Mouse (Mus musculus) ES-E14 (cell line): ENCODE measurements around the gene Abcc9. TPM values are rescaled to one million over a fixed set of nuclear protein-coding genes. Genes with fewer than 3 reads are reported as not detected.

Experiments
- DNase-seq: peaks from one replicate; pipeline ENCODE4 v3.0.0-alpha.2; 2013; ENCODE audit warnings: low read depth, low spot score
- H3K27ac ChIP-seq: 2 replicates; pipeline ENCODE4 v1.5.1; 2012; ENCODE audit warnings: low read depth, mild to moderate bottlenecking, low read length, moderate library complexity, mixed read lengths; ENCODE audit not compliant: poor library complexity, insufficient read depth, severe bottlenecking
- H3K36me3 ChIP-seq: 2 replicates; pipeline ENCODE4 v1.6.1; 2012; ENCODE audit warnings: mild to moderate bottlenecking, low read length, moderate library complexity, mixed read lengths; ENCODE audit not compliant: control insufficient read depth, poor library complexity, insufficient read depth, severe bottlenecking
- H3K4me1 ChIP-seq, 2 experiments: fragments of 150-350 bp in 1 of 2; sonication (generic) in 1 of 2; 2 replicates each; pipeline ENCODE4 v1.6.1; 2012; ENCODE audit warnings: low read length in 2 of 2, mild to moderate bottlenecking in 1 of 2, mixed read lengths in 1 of 2; ENCODE audit not compliant: control insufficient read depth in 2 of 2, insufficient read depth in 2 of 2, poor library complexity in 1 of 2
- H3K4me3 ChIP-seq, 2 experiments: fragments of 150-350 bp in 1 of 2; sonication (generic) in 1 of 2; 2 replicates each; pipeline ENCODE4 v1.5.1; 2012; ENCODE audit warnings: low read length in 2 of 2, low read depth in 1 of 2, mild to moderate bottlenecking in 1 of 2, mixed read lengths in 1 of 2; ENCODE audit not compliant: insufficient read depth in 1 of 2, poor library complexity in 1 of 2, severe bottlenecking in 1 of 2
- H3K9ac ChIP-seq: 2 replicates; pipeline ENCODE4 v1.6.1; 2012; ENCODE audit warnings: low read depth, mild to moderate bottlenecking, low read length, mixed read lengths; ENCODE audit not compliant: poor library complexity, insufficient read depth, severe bottlenecking
- H3K9me3 ChIP-seq: fragments of 150-350 bp; sonication (generic); 2 replicates; pipeline ENCODE4 v1.6.1; 2012; ENCODE audit warnings: low read depth, mild to moderate bottlenecking, low read length; ENCODE audit not compliant: control insufficient read depth, insufficient read depth
- CHD2 ChIP-seq: IDR thresholded peaks from 2 replicates; pipeline ENCODE4 v1.6.1; 2014; ENCODE audit warnings: mild to moderate bottlenecking, low read depth, low read length, inconsistent platforms
- HCFC1 ChIP-seq: IDR thresholded peaks from 2 replicates; pipeline ENCODE4 v1.6.1; 2012; ENCODE audit warnings: low read length, inconsistent platforms, borderline replicate concordance; ENCODE audit not compliant: insufficient read depth
- MAFK ChIP-seq: IDR thresholded peaks from 2 replicates; pipeline ENCODE4 v1.6.1; 2014; ENCODE audit warnings: mild to moderate bottlenecking, low read depth, low read length, inconsistent platforms; ENCODE audit not compliant: insufficient read depth
- ZC3H11A ChIP-seq: IDR thresholded peaks from 2 replicates; pipeline ENCODE4 v1.6.1; 2012; ENCODE audit warnings: low read depth, mild to moderate bottlenecking, inconsistent platforms, low read length, borderline replicate concordance
- ZNF384 ChIP-seq: IDR thresholded peaks from 2 replicates; pipeline ENCODE4 v1.6.1; 2012; ENCODE audit warnings: low read depth, low read length, inconsistent platforms
- in situ Hi-C, 2 experiments: fragments of 600-800 bp; cut with MboI; formaldehyde crosslinking; loops; one replicate each; pipeline ENCODE4 v1.15.1; 2025; ENCODE audit warnings: low sequenced_read_pairs in 2 of 2, inconsistent platforms in 1 of 2; ENCODE audit not compliant: unreplicated experiment in 2 of 2
- total RNA-seq: library from RNA; depleted of rRNA; stranded (reverse); fragments of 300-350 nt; gene quantifications from 2 replicates; pipeline ENCODE4 v1.2.3, GENCODE M21; 2012

Gene Abcc9
- total RNA-seq, 1 experiment, result 0.13 TPM

- Histone ChIP-seq H3K9me3 (no peaks in the 10 kb centered on the region), H3K4me1 (peaks cover 0 to 2% of the 10 kb centered on the region in 2 experiments; a peak in 1 of 4 replicates), H3K9ac (no peak overlapping the region), H3K4me3 (peak overlapping the region; percentile 46 to 58), H3K36me3 (no peaks in the 10 kb centered on the region), H3K27ac (no peak overlapping the region)
- TF ChIP-seq CHD2 (no peak), ZNF384 (no peak), ZC3H11A (no peak), HCFC1 (no peak), MAFK (no peak)
- DNase-seq, result peak; percentile 20
- in situ Hi-C loops, result no loop called here
Measured at GRCm38 (mm10) chr6:142571629-142572360, 130.3 kb downstream of the Abcc9 start.

- Histone ChIP-seq H3K9me3 (no peaks in the 10 kb centered on the region), H3K9ac (peak within 1 kb of the TSS; percentile 16; the same call in 1 of the 2 replicates), H3K36me3 (no peaks in the 10 kb centered on the region), H3K4me1 (peaks cover 0 to 2% of the 10 kb centered on the region in 2 experiments; a peak in 1 of 4 replicates), H3K27ac (no peak within 1 kb of the TSS), H3K4me3 (peak within 1 kb of the TSS; percentile 46 to 58)
- DNase-seq, result peak; percentile 31
- TF ChIP-seq ZNF384 (no peak), MAFK (no peak), CHD2 (no peak), ZC3H11A (no peak), HCFC1 (no peak)
- in situ Hi-C loops, result no loop called here
Measured at GRCm38 (mm10) chr6:142571055-142571618, 131.0 kb downstream of the Abcc9 start, which contains the start of gene Kcnj8. Kcnj8 (minus strand) TSS chr6:142571614.

GRCm38 (mm10) chr6:142570046-142570770 is 131.9 kb downstream of the Abcc9 start:
- Histone ChIP-seq H3K9ac (no peak overlapping the region), H3K36me3 (no peaks in the 10 kb centered on the region), H3K4me1 (peaks cover 0 to 2% of the 10 kb centered on the region in 2 experiments; a peak in 1 of 4 replicates), H3K4me3 (no peak overlapping the region; a peak in 1 of 4 replicates), H3K27ac (no peak overlapping the region), H3K9me3 (no peaks in the 10 kb centered on the region)
- TF ChIP-seq ZNF384, result no peak
- no peak for TF ChIP-seq ZC3H11A
- TF ChIP-seq HCFC1, result no peak
- no peak for TF ChIP-seq CHD2
- no peak for TF ChIP-seq MAFK
- in situ Hi-C loops, result no loop called here
- no peak for DNase-seq

GRCm38 (mm10) chr6:142568713-142569357 is 133.3 kb downstream of the Abcc9 start:
- Histone ChIP-seq H3K4me3 (no peak overlapping the region), H3K27ac (no peak overlapping the region), H3K9me3 (no peaks in the 10 kb centered on the region), H3K4me1 (peaks cover 0 to 2% of the 10 kb centered on the region in 2 experiments; a peak in 1 of 4 replicates), H3K36me3 (no peaks in the 10 kb centered on the region), H3K9ac (no peak overlapping the region)
- in situ Hi-C loops, result no loop called here
- DNase-seq, result no peak
- TF ChIP-seq ZC3H11A, result no peak
- no peak for TF ChIP-seq CHD2
- TF ChIP-seq MAFK, result no peak
- no peak for TF ChIP-seq HCFC1
- no peak for TF ChIP-seq ZNF384
